Mouse (Mus musculus) C2C12 (cell line): ENCODE measurements around the gene Csf2rb2.
A peak's percentile ranks its signal among the peaks of the same experiment; 100 is the strongest.

Experiments
- CEBPB ChIP-seq: IDR thresholded peaks from one replicate; pipeline ENCODE4 v1.6.1; 2011; ENCODE audit warnings: low read depth, mild to moderate bottlenecking, control low read depth, moderate library complexity
- CTCF ChIP-seq: IDR thresholded peaks from one replicate; pipeline ENCODE4 v1.5.1; 2011; ENCODE audit not compliant: control insufficient read depth, insufficient read depth, insufficient read length
- MAX ChIP-seq: IDR thresholded peaks from one replicate; pipeline ENCODE4 v1.6.1; 2011; ENCODE audit warnings: mild to moderate bottlenecking, control low read depth
- MYOD1 ChIP-seq: IDR thresholded peaks from one replicate; pipeline ENCODE4 v1.6.1; 2011; ENCODE audit warnings: low read depth; ENCODE audit not compliant: control insufficient read depth, insufficient read length
- MYOG ChIP-seq: IDR thresholded peaks from one replicate; pipeline ENCODE4 v1.6.1; 2011; ENCODE audit not compliant: control insufficient read depth, insufficient read length; ENCODE audit errors: extremely low read depth
- USF1 ChIP-seq: IDR thresholded peaks from one replicate; pipeline ENCODE4 v1.6.1; 2011; ENCODE audit warnings: low read depth, mild to moderate bottlenecking, control low read depth, moderate library complexity

DNA sequence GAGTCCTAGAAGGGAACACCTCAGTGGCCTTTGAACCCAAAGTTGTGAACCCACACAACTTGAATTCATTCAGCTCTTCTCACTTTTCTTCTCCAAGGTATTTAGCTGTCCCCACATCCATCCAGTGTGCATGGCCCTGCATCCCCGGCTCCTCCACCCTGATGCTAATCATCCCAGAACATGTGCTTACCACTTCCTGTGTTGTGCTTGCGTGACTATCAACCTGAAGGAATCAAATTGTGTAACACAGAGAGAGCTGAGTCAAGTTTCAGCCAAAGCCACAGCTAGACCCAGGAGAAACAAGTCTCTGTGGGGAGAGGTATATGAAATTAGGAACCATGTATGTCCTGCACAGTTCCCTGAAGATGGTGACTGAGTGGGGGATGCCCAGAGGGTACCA is 27.2 kb downstream of the Csf2rb2 start:
- TF ChIP-seq MYOD1 (no peak), CTCF (no peak), USF1 (no peak), CEBPB (peak; percentile 67), MAX (no peak), MYOG (no peak)
